Mouse (Mus musculus): Measurements from ENCODE around the gene Fmnl1. TPM values are rescaled to one million over a fixed set of nuclear protein-coding genes. Genes with fewer than 3 reads are reported as not detected.

Gene Fmnl1
- polyA plus RNA-seq, 1 experiment = 15.6 TPM

GRCm38 (mm10) chr11:103168690-103169390 lies 2.1 kb upstream of the Fmnl1 start:
- no peaks in the 10 kb centered on the region for H3K79me2 ChIP-seq (ENCODE audit: control insufficient read depth, insufficient read depth)
- H3K27me3 ChIP-seq (ENCODE audit: control insufficient read depth, insufficient read depth, insufficient read length) = peaks cover 7% of the 10 kb centered on the region
- H3K36me3 ChIP-seq (ENCODE audit: control insufficient read depth, insufficient read depth) = no peaks in the 10 kb centered on the region
- TF ChIP-seq MYOG (IDR thresholded peaks at IDR 0.05; ENCODE audit: control insufficient read depth in 1 of 3, insufficient read depth in 1 of 3, insufficient read length in 2 of 3, low read depth in 2 of 3) (no peak), REST (IDR thresholded peaks at IDR 0.05; ENCODE audit: insufficient read depth, insufficient read length) (no peak), POLR2A (IDR thresholded peaks at IDR 0.05; ENCODE audit: insufficient read length, low read depth) (no peak), CEBPB (IDR thresholded peaks at IDR 0.05; ENCODE audit: insufficient read depth, poor library complexity, severe bottlenecking) (no peak), POLR2AphosphoS2 (IDR thresholded peaks at IDR 0.05; ENCODE audit: insufficient read length, low read depth) (no peak), USF1 (IDR thresholded peaks at IDR 0.05; ENCODE audit: low read depth) (no peak), E2F4 (IDR thresholded peaks at IDR 0.05; ENCODE audit: insufficient read depth) (no peak), MAX (IDR thresholded peaks at IDR 0.05; ENCODE audit: low read depth) (no peak), TCF12 (IDR thresholded peaks at IDR 0.05; ENCODE audit: insufficient read depth, poor library complexity, severe bottlenecking) (no peak), MYOD1 (IDR thresholded peaks at IDR 0.05; ENCODE audit: control insufficient read depth in 1 of 3, insufficient read length in 2 of 3, low read depth in 2 of 3) (no peak), SRF (IDR thresholded peaks at IDR 0.05; ENCODE audit: control insufficient read depth, insufficient read length, low read depth) (no peak), TCF3 (IDR thresholded peaks at IDR 0.05; ENCODE audit: insufficient read length, low read depth) (no peak)
- H3K4me2 ChIP-seq (ENCODE audit: low read depth) = no peak overlapping the region
- H3K4me3 ChIP-seq = no peak overlapping the region
- no peak overlapping the region for H3ac ChIP-seq (ENCODE audit: control insufficient read depth, insufficient read length)

GRCm38 (mm10) chr11:103169664-103170063 lies 1.2 kb upstream of the Fmnl1 start:
- peaks cover 7% of the 10 kb centered on the region for H3K27me3 ChIP-seq (ENCODE audit: control insufficient read depth, insufficient read depth, insufficient read length)
- no peak overlapping the region for H3K4me2 ChIP-seq (ENCODE audit: low read depth)
- no peaks in the 10 kb centered on the region for H3K79me2 ChIP-seq (ENCODE audit: control insufficient read depth, insufficient read depth)
- TF ChIP-seq USF1 (IDR thresholded peaks at IDR 0.05; ENCODE audit: low read depth) = no peak
- no peak for TF ChIP-seq POLR2A (IDR thresholded peaks at IDR 0.05; ENCODE audit: insufficient read length, low read depth)
- no peak for TF ChIP-seq POLR2AphosphoS2 (IDR thresholded peaks at IDR 0.05; ENCODE audit: insufficient read length, low read depth)
- H3ac ChIP-seq (ENCODE audit: control insufficient read depth, insufficient read length) = no peak overlapping the region
- no peaks in the 10 kb centered on the region for H3K36me3 ChIP-seq (ENCODE audit: control insufficient read depth, insufficient read depth)
- H3K4me3 ChIP-seq = no peak overlapping the region

GRCm38 (mm10) chr11:103170111-103170493 lies 805 bp upstream of the Fmnl1 start:
- TF ChIP-seq E2F4 (IDR thresholded peaks at IDR 0.05; ENCODE audit: insufficient read depth) (no peak), USF1 (IDR thresholded peaks at IDR 0.05; ENCODE audit: low read depth) (no peak), CEBPB (IDR thresholded peaks at IDR 0.05; ENCODE audit: insufficient read depth, poor library complexity, severe bottlenecking) (no peak)
- Histone ChIP-seq H3K79me2 (ENCODE audit: control insufficient read depth, insufficient read depth) (no peaks in the 10 kb centered on the region), H3K4me2 (ENCODE audit: low read depth) (peak overlapping the region; percentile 52), H3ac (ENCODE audit: control insufficient read depth, insufficient read length) (no peak overlapping the region), H3K27me3 (ENCODE audit: control insufficient read depth, insufficient read depth, insufficient read length) (peaks cover 7% of the 10 kb centered on the region), H3K4me3 (no peak overlapping the region), H3K36me3 (ENCODE audit: control insufficient read depth, insufficient read depth) (no peaks in the 10 kb centered on the region)

- peak overlapping the region; percentile 12 for H3K4me3 ChIP-seq
- no peaks in the 10 kb centered on the region for H3K36me3 ChIP-seq (ENCODE audit: control insufficient read depth, insufficient read depth)
- H3ac ChIP-seq (ENCODE audit: control insufficient read depth, insufficient read length) = peak overlapping the region; percentile 4
- H3K4me2 ChIP-seq (ENCODE audit: low read depth) = peak overlapping the region; percentile 52
- no peaks in the 10 kb centered on the region for H3K79me2 ChIP-seq (ENCODE audit: control insufficient read depth, insufficient read depth)
- peak in 1 of 3 experiments; percentile 3 for TF ChIP-seq MYOD1 (IDR thresholded peaks at IDR 0.05; ENCODE audit: control insufficient read depth in 1 of 3, insufficient read length in 2 of 3, low read depth in 2 of 3)
- no peak for TF ChIP-seq CEBPB (IDR thresholded peaks at IDR 0.05; ENCODE audit: insufficient read depth, poor library complexity, severe bottlenecking)
- no peak for TF ChIP-seq TCF12 (IDR thresholded peaks at IDR 0.05; ENCODE audit: insufficient read depth, poor library complexity, severe bottlenecking)
- TF ChIP-seq POLR2A (IDR thresholded peaks at IDR 0.05; ENCODE audit: insufficient read length, low read depth) = no peak
- TF ChIP-seq TCF3 (IDR thresholded peaks at IDR 0.05; ENCODE audit: insufficient read length, low read depth) = no peak
- no peak for TF ChIP-seq SRF (IDR thresholded peaks at IDR 0.05; ENCODE audit: control insufficient read depth, insufficient read length, low read depth)
- TF ChIP-seq MAX (IDR thresholded peaks at IDR 0.05; ENCODE audit: low read depth) = no peak
- H3K27me3 ChIP-seq (ENCODE audit: control insufficient read depth, insufficient read depth, insufficient read length) = peaks cover 7% of the 10 kb centered on the region
Measured at GRCm38 (mm10) chr11:103171286-103171620, 346 bp downstream of the Fmnl1 start.

DNA sequence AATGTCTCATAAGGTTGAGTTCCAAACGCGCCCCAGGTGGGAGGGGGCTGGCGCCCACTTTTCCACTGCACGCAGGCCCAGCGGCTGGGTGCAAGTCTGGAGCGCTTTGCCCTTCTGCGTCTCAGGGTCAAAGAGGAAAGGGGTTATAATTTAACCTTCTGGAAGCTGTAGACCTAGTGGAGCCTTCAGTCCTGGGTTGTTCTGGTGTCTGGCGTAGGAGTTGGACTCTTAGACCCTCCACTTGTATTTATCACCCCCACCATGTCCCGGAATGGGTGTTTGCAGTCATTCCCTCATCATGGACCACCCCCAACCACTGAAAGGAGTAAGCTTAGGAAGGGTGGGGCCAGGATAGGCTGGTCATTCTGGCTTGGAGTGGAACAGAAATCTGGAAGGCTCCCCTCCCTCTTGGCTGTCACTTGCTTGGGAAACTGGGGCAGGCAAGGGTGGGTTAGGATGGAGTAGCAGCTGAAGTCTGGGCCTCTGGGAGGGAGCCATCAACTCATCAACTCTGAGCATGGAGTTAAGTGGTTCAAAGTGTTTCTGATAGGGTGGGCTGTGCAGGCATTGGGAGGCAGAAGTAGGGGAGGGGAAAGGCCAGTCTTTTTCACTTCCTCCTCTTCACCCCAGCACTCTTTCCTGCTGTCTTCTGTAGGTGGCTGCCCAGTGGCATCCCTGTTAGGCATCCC lies 940 bp downstream of the Fmnl1 start:
- H3K4me2 ChIP-seq (ENCODE audit: low read depth) = peak overlapping the region; percentile 52

More for the DNA sequence above, 940 bp downstream of the Fmnl1 start:
- no peak for TF ChIP-seq POLR2A (IDR thresholded peaks at IDR 0.05; ENCODE audit: insufficient read length, low read depth)
- Histone ChIP-seq H3K27me3 (ENCODE audit: control insufficient read depth, insufficient read depth, insufficient read length) (peaks cover 7% of the 10 kb centered on the region), H3K36me3 (ENCODE audit: control insufficient read depth, insufficient read depth) (no peaks in the 10 kb centered on the region), H3ac (ENCODE audit: control insufficient read depth, insufficient read length) (peak overlapping the region; percentile 4), H3K4me3 (peak overlapping the region; percentile 12), H3K79me2 (ENCODE audit: control insufficient read depth, insufficient read depth) (no peaks in the 10 kb centered on the region)

Measured in myocyte (in vitro differentiated cells).